Mouse (Mus musculus) liver, adult (tissue): ENCODE measurements around the gene Snrnp35.

Experiments
- GATA4 ChIP-seq: IDR thresholded peaks from 2 replicates; pipeline ENCODE4 v1.6.1; 2014; ENCODE audit warnings: mild to moderate bottlenecking, low read length; ENCODE audit not compliant: insufficient replicate concordance

The Snrnp35 gene

GRCm38 (mm10) chr5:124509200-124509599, 26.3 kb downstream of the Snrnp35 start:
- no peak for TF ChIP-seq GATA4

- no peak for TF ChIP-seq GATA4
Measured at GRCm38 (mm10) chr5:124509742-124510237, 26.9 kb downstream of the Snrnp35 start.

- TF ChIP-seq GATA4 = no peak
Measured at GRCm38 (mm10) chr5:124510536-124511050, 27.7 kb downstream of the Snrnp35 start.

- no peak for TF ChIP-seq GATA4
Measured at GRCm38 (mm10) chr5:124515789-124516188, 32.9 kb downstream of the Snrnp35 start.

GRCm38 (mm10) chr5:124518648-124519047, 35.7 kb downstream of the Snrnp35 start:
- TF ChIP-seq GATA4 = no peak

- no peak for TF ChIP-seq GATA4
Measured at GRCm38 (mm10) chr5:124521588-124521987, 38.7 kb downstream of the Snrnp35 start.

GRCm38 (mm10) chr5:124523032-124523431, 40.1 kb downstream of the Snrnp35 start:
- TF ChIP-seq GATA4 = no peak

- TF ChIP-seq GATA4 = no peak
Measured at GRCm38 (mm10) chr5:124524943-124525342, 42.0 kb downstream of the Snrnp35 start.

GRCm38 (mm10) chr5:124528351-124528750, 45.4 kb downstream of the Snrnp35 start:
- no peak for TF ChIP-seq GATA4

- no peak for TF ChIP-seq GATA4
Measured at GRCm38 (mm10) chr5:124528791-124529190, 45.9 kb downstream of the Snrnp35 start.

GRCm38 (mm10) chr5:124529191-124529651, 46.3 kb downstream of the Snrnp35 start:
- no peak for TF ChIP-seq GATA4

- no peak for TF ChIP-seq GATA4
Measured at GRCm38 (mm10) chr5:124529697-124530096, 46.8 kb downstream of the Snrnp35 start.

GRCm38 (mm10) chr5:124530655-124531582, 48.0 kb downstream of the Snrnp35 start, which contains the start of gene Rilpl1:
Gene Rilpl1, minus strand, starts transcription at chr5:124531391.
- no peak for TF ChIP-seq GATA4

GRCm38 (mm10) chr5:124531583-124531930, 48.6 kb downstream of the Snrnp35 start:
- TF ChIP-seq GATA4 = no peak

GRCm38 (mm10) chr5:124532451-124532850, 49.5 kb downstream of the Snrnp35 start:
- TF ChIP-seq GATA4 = no peak

- TF ChIP-seq GATA4 = no peak
Measured at GRCm38 (mm10) chr5:124535016-124535415, 52.1 kb downstream of the Snrnp35 start.

GRCm38 (mm10) chr5:124536776-124537175, 53.8 kb downstream of the Snrnp35 start:
- peak; percentile 20; the same call in 1 of the 2 replicates for TF ChIP-seq GATA4
